ENCODE assay signal across 29 mouse cellular contexts in genomic region chr17:82484609-82485008, GRCm38 (mm10).
A peak's percentile ranks its signal among the peaks of the same experiment; 100 is the strongest.
DNase-seq lines count a peak whose midpoint lies in the region; ATAC-seq and TF ChIP-seq lines count a peak whose summit lies in the region.
"Had no signal": no experiment of that assay in that cellular context is flagged by ENCODE, and none has a peak within 500 bp of the region (broad histone marks: within the 10 kb centered on the region; RNA-seq: fewer than 3 reads in every experiment).

No protein-coding gene starts in this region.

- peak; percentile 10 to 25 for DNase-seq in frontal cortex, adult 2 months (ENCODE audit: extremely low spot score in 1 of 2, low spot score in 1 of 2)
- no peak for DNase-seq in frontal cortex, postnatal 25 days (ENCODE audit: low spot score in 2 of 2)
- peak; percentile 3 to 8 for DNase-seq in left cerebral cortex, adult 18-20 months (ENCODE audit: low spot score in 2 of 2)
- DNase-seq in left cerebral cortex, postnatal 4 days: no peak
- peak; percentile 76 for DNase-seq in brain, adult 2 months (ENCODE audit: low read depth, low spot score)
- peak; percentile 18 for DNase-seq in limb, embryonic 14.5 days (ENCODE audit: low spot score)
- DNase-seq: adrenal gland, postnatal 10 days; adrenal gland, postnatal 36 days; B cell, adult 2 months; cerebellum, adult 11 months; cerebellum, adult 2 months; cerebellum, adult 9-11 months; cerebellum, postnatal 25 days; gastrocnemius, postnatal 25 days; heart, adult 18-20 months; heart, postnatal 10 days; heart, postnatal 36 days had no signal

- no peak overlapping the region for H3K4me3 ChIP-seq in limb, embryonic 14.5 days (replicated peaks; ENCODE audit: low read length)
- H3K4me3 ChIP-seq in forebrain, embryonic 12.5 days (replicated peaks): no peak overlapping the region
- H3K4me3 ChIP-seq: embryonic facial prominence, embryonic 12.5 days; embryonic facial prominence, embryonic 15.5 days; forebrain, embryonic 15.5 days; heart, embryonic 12.5 days; heart, embryonic 15.5 days; hindbrain, embryonic 10.5 days; hindbrain, embryonic 13.5 days had no signal

- no peaks in the 10 kb centered on the region for H3K36me3 ChIP-seq in limb, embryonic 14.5 days (ENCODE audit: control insufficient read depth, insufficient read depth, low read length)
- no peaks in the 10 kb centered on the region for H3K36me3 ChIP-seq in forebrain, embryonic 12.5 days (replicated peaks)
- H3K36me3 ChIP-seq: embryonic facial prominence, embryonic 12.5 days; embryonic facial prominence, embryonic 15.5 days; forebrain, embryonic 15.5 days; G1E; heart, embryonic 12.5 days; heart, embryonic 15.5 days; hindbrain, embryonic 10.5 days; hindbrain, embryonic 13.5 days had no signal

- no peaks in the 10 kb centered on the region for H3K27me3 ChIP-seq in limb, embryonic 14.5 days (ENCODE audit: control insufficient read depth, insufficient read depth, low read length)
- no peaks in the 10 kb centered on the region for H3K27me3 ChIP-seq in forebrain, embryonic 12.5 days
- H3K27me3 ChIP-seq: CH12.LX; embryonic facial prominence, embryonic 12.5 days; embryonic facial prominence, embryonic 15.5 days; forebrain, embryonic 15.5 days; heart, embryonic 12.5 days; heart, embryonic 15.5 days; hindbrain, embryonic 13.5 days had no signal

- ATAC-seq in limb, embryonic 14.5 days (ENCODE audit: low FRiP score, low read depth): peak; percentile 37; the same call in 1 of the 2 replicates
- ATAC-seq in forebrain, embryonic 12.5 days (ENCODE audit: low FRiP score): no peak
- ATAC-seq: forebrain, embryonic 15.5 days; hindbrain, embryonic 16.5 days; Patski had no signal

- no peak overlapping the region for H3K4me2 ChIP-seq in limb, embryonic 14.5 days (replicated peaks; ENCODE audit: low read depth, low read length, severe bottlenecking)
- no peak overlapping the region for H3K4me2 ChIP-seq in forebrain, embryonic 12.5 days
- H3K4me2 ChIP-seq: embryonic facial prominence, embryonic 12.5 days; embryonic facial prominence, embryonic 15.5 days; forebrain, embryonic 15.5 days; heart, embryonic 12.5 days; heart, embryonic 15.5 days; hindbrain, embryonic 13.5 days had no signal

- intact Hi-C loops in left cerebral cortex, postnatal 4 days (cut with DNase I): loop anchor here (10.0 kb wide), 1 partner anchor 230 kb away; no protein-coding TSS in a partner anchor

- 53% methylated on average over 6 of the region's 6 CpGs for WGBS in limb, embryonic 14.5 days
- WGBS in forebrain, embryonic 12.5 days: 93% methylated on average over 6 of the region's 6 CpGs

- TF ChIP-seq POLR2A in limb, embryonic 14.5 days (IDR thresholded peaks at IDR 0.05; ENCODE audit: borderline replicate concordance, extremely low read depth, insufficient read depth, insufficient read length): no peak

- H3K9ac ChIP-seq in limb, embryonic 14.5 days (ENCODE audit: low read depth, low read length, severe bottlenecking): no peak overlapping the region
- no peak overlapping the region for H3K9ac ChIP-seq in forebrain, embryonic 12.5 days
- H3K9ac ChIP-seq: embryonic facial prominence, embryonic 12.5 days; embryonic facial prominence, embryonic 15.5 days; forebrain, embryonic 15.5 days; heart, embryonic 12.5 days; heart, embryonic 15.5 days; hindbrain, embryonic 13.5 days had no signal

- no peak overlapping the region for H3K27ac ChIP-seq in limb, embryonic 14.5 days (replicated peaks; ENCODE audit: low read depth, low read length)
- H3K27ac ChIP-seq in forebrain, embryonic 12.5 days: no peak overlapping the region
- H3K27ac ChIP-seq: embryonic facial prominence, embryonic 12.5 days; embryonic facial prominence, embryonic 15.5 days; forebrain, embryonic 15.5 days; heart, embryonic 15.5 days; hindbrain, embryonic 10.5 days; hindbrain, embryonic 13.5 days had no signal

- H3K4me1 ChIP-seq in limb, embryonic 14.5 days (ENCODE audit: control insufficient read depth, insufficient read depth, low read length): peaks cover 4% of the 10 kb centered on the region; the same call in 1 of the 2 replicates
- H3K4me1 ChIP-seq in forebrain, embryonic 12.5 days: no peaks in the 10 kb centered on the region
- H3K4me1 ChIP-seq: embryonic facial prominence, embryonic 12.5 days; embryonic facial prominence, embryonic 15.5 days; forebrain, embryonic 15.5 days; heart, embryonic 12.5 days; heart, embryonic 15.5 days; hindbrain, embryonic 10.5 days; hindbrain, embryonic 13.5 days had no signal

- H3K9me3 ChIP-seq in limb, embryonic 14.5 days (ENCODE audit: control insufficient read depth, low read length): no peaks in the 10 kb centered on the region
- H3K9me3 ChIP-seq in forebrain, embryonic 12.5 days: no peaks in the 10 kb centered on the region
- H3K9me3 ChIP-seq: embryonic facial prominence, embryonic 12.5 days; embryonic facial prominence, embryonic 15.5 days; forebrain, embryonic 15.5 days; G1E; heart, embryonic 12.5 days; heart, embryonic 15.5 days; hindbrain, embryonic 10.5 days; hindbrain, embryonic 13.5 days had no signal

Comparison
In these comparisons a context has a peak if more than half of its experiments do, and no peak if none do; other contexts are left out.
1. DNase-seq: peak in frontal cortex, adult 2 months (2 of 2), left cerebral cortex, adult 18-20 months (2 of 2), brain, adult 2 months (single experiment) and limb, embryonic 14.5 days (single experiment); none in frontal cortex, postnatal 25 days (0 of 2) and left cerebral cortex, postnatal 4 days (single experiment).